Mouse (Mus musculus) thymus, adult 2 months (tissue): ENCODE results near the gene Tigar.

Source experiments
- CTCF ChIP-seq: fragments of 200-500 bp; IDR thresholded peaks from 2 replicates; pipeline ENCODE4 v1.5.1; 2012; ENCODE audit warnings: mild to moderate bottlenecking, control low read depth, low read length, moderate library complexity, borderline replicate concordance; ENCODE audit not compliant: control insufficient read depth, poor library complexity, insufficient read depth; ENCODE audit errors: extremely low read depth
- POLR2A ChIP-seq: fragments of 200-500 bp; IDR thresholded peaks from 2 replicates; pipeline ENCODE4 v1.6.1; 2012; ENCODE audit warnings: mild to moderate bottlenecking, low read length, control low read depth, moderate library complexity; ENCODE audit not compliant: control insufficient read depth, poor library complexity, insufficient read depth; ENCODE audit errors: extremely low read depth

DNA sequence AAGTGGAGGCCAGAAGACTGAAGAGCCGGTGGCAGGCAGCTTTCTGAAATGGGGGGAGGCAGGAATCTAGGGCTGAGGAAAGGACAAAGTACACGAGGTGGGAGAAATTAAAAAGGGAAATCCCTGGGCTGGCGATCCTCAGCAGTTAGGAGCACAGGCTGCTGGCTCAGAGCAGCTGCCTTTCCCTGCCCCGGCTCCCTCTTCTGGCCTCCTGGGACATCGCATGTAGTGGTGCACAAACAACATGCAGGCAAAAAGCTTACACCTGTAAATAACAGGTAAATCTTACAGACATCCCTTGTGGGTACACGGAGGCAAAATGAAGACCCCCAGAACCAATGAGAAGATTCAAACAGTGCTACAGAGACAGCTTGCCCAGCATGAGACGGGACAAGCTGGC, 14.8 kb downstream of the Tigar start:
- TF ChIP-seq CTCF (no peak), POLR2A (no peak)
